Mouse (Mus musculus) midbrain, embryonic 16.5 days (tissue): Measurements from ENCODE around the gene Fam129c. TPM values are rescaled to one million over a fixed set of nuclear protein-coding genes. Genes with fewer than 3 reads are reported as not detected.

Source experiments
- ATAC-seq: fragments of 200-750 bp; cut with Nextera tagmentation; 2 replicates; pipeline ENCODE4 v1.8.0; 2017; ENCODE audit warnings: moderate TSS enrichment
- H3K27ac ChIP-seq: fragments of 300-500 bp; sonication (generic); 2 replicates; pipeline ENCODE4 v1.5.1; 2014; ENCODE audit warnings: mild to moderate bottlenecking, low read length, mixed read lengths
- H3K27me3 ChIP-seq: fragments of 300-500 bp; sonication (generic); 2 replicates; pipeline ENCODE4 v1.6.1; 2014; ENCODE audit warnings: low read depth, low read length, mixed read lengths; ENCODE audit not compliant: control insufficient read depth, insufficient read depth
- H3K36me3 ChIP-seq: fragments of 300-500 bp; sonication (generic); 2 replicates; pipeline ENCODE4 v1.6.1; 2014; ENCODE audit warnings: mild to moderate bottlenecking, low read length, moderate library complexity, mixed read lengths; ENCODE audit not compliant: control insufficient read depth, insufficient read depth
- H3K4me1 ChIP-seq: fragments of 300-500 bp; sonication (generic); 2 replicates; pipeline ENCODE4 v1.6.1; 2014; ENCODE audit warnings: mild to moderate bottlenecking, low read length, mixed read lengths; ENCODE audit not compliant: control insufficient read depth, insufficient read depth
- H3K4me2 ChIP-seq: fragments of 300-500 bp; sonication (generic); 2 replicates; pipeline ENCODE4 v1.6.1; 2014; ENCODE audit warnings: mild to moderate bottlenecking, low read length, mixed read lengths
- H3K4me3 ChIP-seq: fragments of 300-500 bp; sonication (generic); 2 replicates; pipeline ENCODE4 v1.5.1; 2014; ENCODE audit warnings: low read depth, mild to moderate bottlenecking, low read length, moderate library complexity, mixed read lengths
- H3K9ac ChIP-seq: fragments of 300-500 bp; sonication (generic); 2 replicates; pipeline ENCODE4 v1.6.1; 2014; ENCODE audit warnings: low read depth, low read length, mixed read lengths
- H3K9me3 ChIP-seq: fragments of 300-500 bp; sonication (generic); replicated peaks from 2 replicates; pipeline ENCODE4 v1.6.1; 2014; ENCODE audit warnings: mild to moderate bottlenecking, low read length, mixed read lengths; ENCODE audit not compliant: control insufficient read depth, poor library complexity, severe bottlenecking
- WGBS: fragments of 180-500 bp; shearing (Covaris S2); extraction: QIAGEN DNeasy Blood & Tissue Kit; methylation state at CpG from one replicate; pipeline ENCODE4 v1.1.7; 2014; 5-methylcytosine and 5-hydroxymethylcytosine counted together
- polyA plus RNA-seq: library from polyadenylated mRNA; unstranded; fragments of >200 nt; fragmentation: Nextera tagmentation; extraction: Ambion mirVana; gene quantifications from 2 replicates; pipeline ENCODE4 v1.2.1, GENCODE M21; 2015

Fam129c gene
- polyA plus RNA-seq, 1 experiment from 2014 or later = 6.4 TPM

DNA sequence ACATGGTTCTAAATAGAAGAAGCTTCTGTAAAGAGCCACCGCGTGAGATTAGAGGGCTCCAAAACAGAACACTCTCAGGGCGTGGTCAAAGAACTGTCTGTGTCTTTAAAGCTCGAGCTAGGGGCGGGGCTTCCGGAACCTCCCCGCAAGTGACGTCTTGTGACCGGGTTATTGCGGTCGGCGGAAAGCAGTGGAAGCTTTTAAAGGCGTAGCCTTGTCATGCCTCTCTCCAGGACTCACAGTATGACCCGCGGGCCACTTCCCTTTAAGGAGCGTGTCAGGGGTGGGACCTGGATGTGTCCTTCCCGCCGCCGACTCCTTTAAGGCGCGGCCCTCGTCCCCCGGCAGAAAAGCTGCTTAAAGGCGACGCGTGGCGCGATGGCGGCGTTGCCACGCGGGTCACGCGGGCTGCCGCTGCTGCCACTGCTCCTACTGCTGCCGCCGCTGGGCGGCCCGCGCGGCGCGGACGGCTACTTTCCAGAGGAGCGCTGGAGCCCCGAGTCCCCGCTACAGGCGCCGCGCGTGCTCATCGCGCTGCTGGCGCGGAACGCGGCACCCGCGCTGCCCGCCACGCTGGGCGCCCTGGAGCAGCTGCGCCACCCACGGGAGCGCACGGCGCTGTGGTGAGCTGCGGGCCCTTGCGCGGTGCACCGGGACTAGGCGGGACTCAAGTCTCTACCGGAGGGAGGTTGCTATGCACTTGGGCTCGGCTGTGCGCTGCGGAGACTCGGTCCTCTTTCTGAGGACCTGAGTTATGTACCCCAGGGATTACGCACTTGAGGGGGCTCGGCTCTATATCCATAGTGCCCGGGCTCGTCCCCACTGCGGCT, 13.6 kb downstream of the Fam129c start, which contains the start of gene Colgalt1:
Gene Colgalt1 (plus strand): TSS at position 177 of the 830 bp plus-strand sequence.
- under 1% methylated on average over 68 of the region's 82 CpGs for WGBS
- Histone ChIP-seq H3K4me1 (peaks cover 9% of the 10 kb centered on the region), H3K27ac (peak within 1 kb of the TSS; percentile 89), H3K4me3 (peak within 1 kb of the TSS; percentile 83), H3K36me3 (peaks cover 9% of the 10 kb centered on the region; the same call in 1 of the 2 replicates), H3K4me2 (peak within 1 kb of the TSS; percentile 75), H3K27me3 (no peaks in the 10 kb centered on the region), H3K9me3 (no peaks in the 10 kb centered on the region), H3K9ac (peak within 1 kb of the TSS; percentile 89)
- peak; percentile 99 for ATAC-seq

DNA sequence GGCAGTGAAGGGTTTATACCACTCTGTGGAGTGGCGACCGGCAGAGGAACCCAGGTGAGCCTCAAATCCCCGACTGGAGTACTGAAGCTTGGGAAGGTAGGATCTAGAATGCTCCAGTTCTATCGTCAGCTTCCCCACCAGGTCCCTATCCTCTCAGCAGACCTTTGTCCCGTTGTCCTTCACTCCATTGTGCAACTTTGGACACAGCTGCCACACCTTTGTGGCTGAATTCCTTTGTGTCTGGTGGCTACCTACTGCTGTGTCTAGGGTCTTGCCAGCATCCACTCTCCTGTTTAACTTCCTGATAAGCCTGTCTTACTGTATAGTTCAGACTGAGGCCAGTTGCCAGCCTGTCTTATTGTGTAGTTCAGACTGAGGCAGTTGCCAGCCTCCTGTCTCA, 14.7 kb downstream of the Fam129c start:
- peaks cover 9% of the 10 kb centered on the region for H3K4me1 ChIP-seq
- no peak overlapping the region for H3K27ac ChIP-seq
- no peaks in the 10 kb centered on the region for H3K9me3 ChIP-seq
- peaks cover 11% of the 10 kb centered on the region for H3K36me3 ChIP-seq
- peak overlapping the region; percentile 83 for H3K4me3 ChIP-seq
- H3K9ac ChIP-seq = peak overlapping the region; percentile 89
- 33% methylated on average over 5 of the region's 5 CpGs for WGBS
- peak overlapping the region; percentile 75 for H3K4me2 ChIP-seq
- no peaks in the 10 kb centered on the region for H3K27me3 ChIP-seq
- ATAC-seq = no peak

GRCm38 (mm10) chr8:71613418-71613817, 16.0 kb downstream of the Fam129c start:
- no peak overlapping the region for H3K4me2 ChIP-seq
- H3K36me3 ChIP-seq = peaks cover 23% of the 10 kb centered on the region
- ATAC-seq = no peak
- H3K4me1 ChIP-seq = peaks cover 9% of the 10 kb centered on the region
- H3K9ac ChIP-seq = no peak overlapping the region
- 74% methylated on average over 4 of the region's 4 CpGs for WGBS
- H3K27me3 ChIP-seq = no peaks in the 10 kb centered on the region
- no peak overlapping the region for H3K27ac ChIP-seq
- no peak overlapping the region for H3K4me3 ChIP-seq
- no peaks in the 10 kb centered on the region for H3K9me3 ChIP-seq

DNA sequence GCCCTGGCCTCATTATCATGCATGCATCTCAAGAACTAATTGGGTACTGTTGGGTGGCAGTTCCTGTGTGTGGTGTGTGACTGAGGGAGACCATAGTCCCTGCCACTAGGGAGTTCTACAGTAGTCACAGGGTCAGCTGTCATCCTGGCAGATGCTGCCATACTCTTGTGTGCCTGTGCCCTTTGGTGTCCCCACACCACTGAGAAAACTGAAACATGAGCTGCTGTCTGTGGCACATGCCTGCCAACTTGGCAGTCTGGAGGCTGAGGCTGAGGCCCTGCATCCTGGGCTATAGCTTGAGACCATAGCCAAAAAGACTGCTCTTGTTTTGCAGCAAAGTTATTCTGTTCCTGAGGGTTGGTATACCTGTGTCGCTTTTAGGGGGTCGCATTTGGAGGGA, 22.3 kb downstream of the Fam129c start:
- H3K9me3 ChIP-seq = no peaks in the 10 kb centered on the region
- ATAC-seq = no peak
- H3K4me2 ChIP-seq = no peak overlapping the region
- WGBS = 97% methylated on average over 2 of the region's 2 CpGs
- H3K4me1 ChIP-seq = no peaks in the 10 kb centered on the region
- no peak overlapping the region for H3K9ac ChIP-seq
- H3K27ac ChIP-seq = no peak overlapping the region
- peaks cover 67% of the 10 kb centered on the region for H3K36me3 ChIP-seq
- H3K4me3 ChIP-seq = no peak overlapping the region
- no peaks in the 10 kb centered on the region for H3K27me3 ChIP-seq

GRCm38 (mm10) chr8:71625088-71625487, 27.6 kb downstream of the Fam129c start:
- Histone ChIP-seq H3K4me1 (peaks cover 13% of the 10 kb centered on the region), H3K9me3 (no peaks in the 10 kb centered on the region), H3K27me3 (no peaks in the 10 kb centered on the region; the same call in 1 of the 2 replicates), H3K36me3 (peaks cover 33% of the 10 kb centered on the region), H3K4me2 (no peak overlapping the region), H3K27ac (no peak overlapping the region), H3K4me3 (no peak overlapping the region), H3K9ac (no peak overlapping the region)
- WGBS = 76% methylated on average over 1 of the region's 1 CpGs
- ATAC-seq = no peak

DNA sequence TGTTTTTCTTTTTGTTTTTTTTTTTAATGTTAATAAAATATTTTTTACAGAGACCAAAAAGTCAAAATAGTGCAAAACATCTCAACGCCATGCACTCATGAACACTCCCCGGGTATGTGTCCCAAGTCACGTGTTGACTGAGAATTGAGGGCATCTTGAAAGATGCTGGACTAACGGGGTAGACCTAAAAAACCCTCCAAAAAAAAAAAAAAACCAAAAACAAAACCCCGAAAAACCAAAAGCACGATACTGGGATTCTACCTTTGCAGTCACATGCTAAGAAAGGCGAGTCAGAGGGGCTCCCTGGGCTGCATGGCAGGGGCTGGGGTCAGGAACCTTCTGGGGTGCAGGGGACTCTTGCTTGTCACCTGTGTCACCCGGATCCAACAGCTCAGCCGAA, 29.3 kb downstream of the Fam129c start:
- no peak for ATAC-seq
- Histone ChIP-seq H3K9ac (no peak overlapping the region), H3K27me3 (peaks cover 3% of the 10 kb centered on the region; the same call in 1 of the 2 replicates), H3K36me3 (peaks cover 22% of the 10 kb centered on the region), H3K27ac (no peak overlapping the region), H3K9me3 (no peaks in the 10 kb centered on the region), H3K4me3 (no peak overlapping the region), H3K4me2 (no peak overlapping the region), H3K4me1 (peaks cover 14% of the 10 kb centered on the region)
- WGBS = 90% methylated on average over 9 of the region's 9 CpGs

DNA sequence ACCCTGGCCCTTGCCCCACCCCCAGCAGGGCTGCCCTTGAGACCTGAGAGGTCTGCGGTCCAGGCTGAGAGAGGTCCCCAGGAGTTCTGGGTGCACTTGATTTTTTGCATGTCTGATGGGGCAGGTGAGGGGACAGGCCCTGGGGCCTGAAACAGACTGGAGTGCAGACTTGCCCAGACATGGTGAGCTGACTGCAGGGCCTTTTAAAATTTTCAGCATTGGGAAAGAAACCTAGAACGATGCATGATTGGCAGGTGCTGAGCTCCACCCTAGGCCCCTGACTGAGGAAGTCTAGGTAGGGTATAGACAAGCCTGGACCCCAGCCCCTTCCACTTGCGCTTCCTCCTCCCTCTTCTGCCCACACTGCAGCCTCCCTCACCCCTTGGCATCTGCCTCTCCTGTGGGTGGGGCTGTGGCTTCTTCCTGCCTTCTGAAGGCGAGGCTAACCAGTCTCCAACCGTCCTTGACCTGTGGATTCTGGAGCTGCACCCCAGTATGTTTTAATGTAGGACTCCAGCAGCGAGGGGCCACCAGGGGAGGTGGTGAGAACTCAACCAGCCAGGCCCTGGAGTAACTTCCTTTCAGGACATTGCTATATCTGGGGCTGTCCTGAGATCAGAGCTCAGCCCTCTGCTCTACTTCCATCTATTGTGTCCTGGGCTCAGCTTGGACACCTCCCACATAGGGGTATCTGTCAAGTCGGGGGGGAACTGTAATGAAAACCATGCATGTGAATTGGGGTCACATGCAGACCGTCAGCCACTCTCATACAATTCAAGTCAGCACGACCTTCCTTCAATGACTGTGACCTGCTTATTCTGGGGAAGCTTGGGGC, 30.0 kb downstream of the Fam129c start:
- no peak for ATAC-seq
- no peak overlapping the region for H3K27ac ChIP-seq
- H3K9ac ChIP-seq = no peak overlapping the region
- WGBS = 50% methylated on average over 9 of the region's 9 CpGs
- no peak overlapping the region for H3K4me2 ChIP-seq
- H3K27me3 ChIP-seq = peaks cover 5% of the 10 kb centered on the region; the same call in 1 of the 2 replicates
- H3K9me3 ChIP-seq = no peaks in the 10 kb centered on the region
- H3K36me3 ChIP-seq = peaks cover 14% of the 10 kb centered on the region
- no peak overlapping the region for H3K4me3 ChIP-seq
- H3K4me1 ChIP-seq = peaks cover 14% of the 10 kb centered on the region

- peaks cover 5% of the 10 kb centered on the region; the same call in 1 of the 2 replicates for H3K27me3 ChIP-seq
- peak overlapping the region; percentile 89 for H3K27ac ChIP-seq
- H3K9me3 ChIP-seq = no peaks in the 10 kb centered on the region
- peaks cover 8% of the 10 kb centered on the region for H3K36me3 ChIP-seq
- H3K4me2 ChIP-seq = peak overlapping the region; percentile 95
- H3K9ac ChIP-seq = peak overlapping the region; percentile 77
- peaks cover 14% of the 10 kb centered on the region for H3K4me1 ChIP-seq
- no peak for ATAC-seq
- WGBS = 8% methylated on average over 16 of the region's 16 CpGs
- peak overlapping the region; percentile 48 for H3K4me3 ChIP-seq
Observed at GRCm38 (mm10) chr8:71628396-71629095, 31.1 kb downstream of the Fam129c start.
